Mouse (Mus musculus): Measurements from ENCODE around the gene Olfr824. TPM values are rescaled to one million over a fixed set of nuclear protein-coding genes. Genes with fewer than 3 reads are reported as not detected.
"Not testable (repeated sequence)": the region's sequence is repeated elsewhere in the genome, so short reads cannot be mapped to it uniquely, and the experiment has no call there.

The Olfr824 gene
- polyA plus RNA-seq (2012; fragmentation: generic; extraction: Trizol) = not detected
- long read RNA-seq, experiment 1 = 0 reads
- long read RNA-seq, experiment 2 = 0 reads

GRCm38 (mm10) chr10:130129900-130130299 is at the start of gene Olfr824:
Gene Olfr824, minus strand, starts transcription at chr10:130130000.
- H3ac ChIP-seq (ENCODE audit: control insufficient read depth, insufficient read length, low read depth); H3K36me3 ChIP-seq (ENCODE audit: control insufficient read depth, insufficient read depth); H3K79me2 ChIP-seq (ENCODE audit: control insufficient read depth, insufficient read depth); H3K79me3 ChIP-seq (ENCODE audit: low read depth); H3K4me3 ChIP-seq (ENCODE audit: insufficient read depth, poor library complexity, severe bottlenecking); H3K27me3 ChIP-seq (ENCODE audit: control insufficient read depth, insufficient read depth, insufficient read length): not testable (repeated sequence)

GRCm38 (mm10) chr10:130166666-130167065 is 36.9 kb upstream of the Olfr824 start, which contains the start of gene Olfr825:
Gene Olfr825, minus strand, starts transcription at chr10:130166766.
- TF ChIP-seq CTCF (IDR thresholded peaks at IDR 0.05; ENCODE audit: control insufficient read depth, insufficient read depth, insufficient read length) (no peak), FOSL1 (IDR thresholded peaks at IDR 0.05; ENCODE audit: insufficient read depth, low read length, poor library complexity, severe bottlenecking) (no peak)

GRCm38 (mm10) chr10:130165196-130165595 is 35.4 kb upstream of the Olfr824 start:
- Histone ChIP-seq H3K27me3 (ENCODE audit: control insufficient read depth, insufficient read depth, insufficient read length) (no peaks in the 10 kb centered on the region), H3ac (ENCODE audit: control insufficient read depth, insufficient read length, low read depth) (no peak overlapping the region), H3K36me3 (ENCODE audit: control insufficient read depth, insufficient read depth) (no peaks in the 10 kb centered on the region), H3K79me3 (ENCODE audit: low read depth) (no peaks in the 10 kb centered on the region), H3K79me2 (ENCODE audit: control insufficient read depth, insufficient read depth) (no peaks in the 10 kb centered on the region), H3K4me3 (ENCODE audit: insufficient read depth, poor library complexity, severe bottlenecking) (no peak overlapping the region)
- TF ChIP-seq MYOG (IDR thresholded peaks at IDR 0.05; ENCODE audit: control insufficient read depth, extremely low read depth, insufficient read length) (no peak), MAX (IDR thresholded peaks at IDR 0.05) (no peak), CTCF (IDR thresholded peaks at IDR 0.05; ENCODE audit: control insufficient read depth, insufficient read depth, insufficient read length) (no peak), CEBPB (IDR thresholded peaks at IDR 0.05; ENCODE audit: low read depth) (no peak), FOSL1 (IDR thresholded peaks at IDR 0.05; ENCODE audit: insufficient read depth, low read length, poor library complexity, severe bottlenecking) (no peak), MYOD1 (IDR thresholded peaks at IDR 0.05; ENCODE audit: control insufficient read depth, insufficient read length, low read depth) (no peak), USF1 (IDR thresholded peaks at IDR 0.05; ENCODE audit: low read depth) (no peak)

More at GRCm38 (mm10) chr10:130166666-130167065, 36.9 kb upstream of the Olfr824 start, which contains the start of gene Olfr825:
- Histone ChIP-seq H3K27me3 (ENCODE audit: control insufficient read depth, insufficient read depth, insufficient read length) (no peaks in the 10 kb centered on the region), H3ac (ENCODE audit: control insufficient read depth, insufficient read length, low read depth) (no peak within 1 kb of the TSS), H3K4me3 (ENCODE audit: insufficient read depth, poor library complexity, severe bottlenecking) (no peak within 1 kb of the TSS), H3K36me3 (ENCODE audit: control insufficient read depth, insufficient read depth) (no peaks in the 10 kb centered on the region), H3K79me2 (ENCODE audit: control insufficient read depth, insufficient read depth) (no peaks in the 10 kb centered on the region), H3K79me3 (ENCODE audit: low read depth) (no peaks in the 10 kb centered on the region)

- Histone ChIP-seq H3K79me2 (ENCODE audit: control insufficient read depth, insufficient read depth) (no peaks in the 10 kb centered on the region), H3K36me3 (ENCODE audit: control insufficient read depth, insufficient read depth) (no peaks in the 10 kb centered on the region), H3K79me3 (ENCODE audit: low read depth) (no peaks in the 10 kb centered on the region), H3K27me3 (ENCODE audit: control insufficient read depth, insufficient read depth, insufficient read length) (no peaks in the 10 kb centered on the region), H3ac (ENCODE audit: control insufficient read depth, insufficient read length, low read depth) (no peak overlapping the region), H3K4me3 (ENCODE audit: insufficient read depth, poor library complexity, severe bottlenecking) (no peak overlapping the region)
- no peak for TF ChIP-seq USF1 (IDR thresholded peaks at IDR 0.05; ENCODE audit: low read depth)
- no peak for TF ChIP-seq CTCF (IDR thresholded peaks at IDR 0.05; ENCODE audit: control insufficient read depth, insufficient read depth, insufficient read length)
- TF ChIP-seq MAX (IDR thresholded peaks at IDR 0.05) = no peak
- no peak for TF ChIP-seq MYOD1 (IDR thresholded peaks at IDR 0.05; ENCODE audit: control insufficient read depth, insufficient read length, low read depth)
- no peak for TF ChIP-seq MYOG (IDR thresholded peaks at IDR 0.05; ENCODE audit: control insufficient read depth, extremely low read depth, insufficient read length)
- no peak for TF ChIP-seq FOSL1 (IDR thresholded peaks at IDR 0.05; ENCODE audit: insufficient read depth, low read length, poor library complexity, severe bottlenecking)
- no peak for TF ChIP-seq CEBPB (IDR thresholded peaks at IDR 0.05; ENCODE audit: low read depth)
These were observed 14.3 kb upstream of the Olfr824 start for GRCm38 (mm10) chr10:130144121-130144520.

DNA sequence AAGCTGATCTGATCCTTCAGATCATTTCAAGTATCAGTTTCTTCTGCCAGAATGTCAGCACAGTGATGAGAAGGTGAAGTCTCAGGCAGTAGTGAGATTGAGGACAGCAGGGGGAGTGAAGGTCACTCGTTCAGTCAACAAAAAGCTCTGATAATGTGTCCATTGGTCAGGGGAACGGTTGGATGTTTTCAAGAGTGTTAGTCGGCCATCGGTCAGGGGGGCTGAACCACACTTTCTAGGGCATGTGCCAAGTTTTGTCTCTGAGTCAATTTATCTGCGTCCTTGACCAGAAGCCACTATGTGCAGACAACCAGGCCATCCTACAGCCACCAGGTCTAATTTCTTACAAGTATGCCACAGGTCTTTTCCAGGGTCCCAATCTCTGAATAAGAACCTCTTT is 12.7 kb upstream of the Olfr824 start:
- H3K36me3 ChIP-seq (ENCODE audit: control insufficient read depth, insufficient read depth); H3K4me3 ChIP-seq (ENCODE audit: insufficient read depth, poor library complexity, severe bottlenecking); H3K79me2 ChIP-seq (ENCODE audit: control insufficient read depth, insufficient read depth); H3K27me3 ChIP-seq (ENCODE audit: control insufficient read depth, insufficient read depth, insufficient read length); H3ac ChIP-seq (ENCODE audit: control insufficient read depth, insufficient read length, low read depth); H3K79me3 ChIP-seq (ENCODE audit: low read depth): not testable (repeated sequence)

- Histone ChIP-seq H3K79me3 (ENCODE audit: low read depth) (no peaks in the 10 kb centered on the region), H3K4me3 (ENCODE audit: insufficient read depth, poor library complexity, severe bottlenecking) (no peak overlapping the region), H3K79me2 (ENCODE audit: control insufficient read depth, insufficient read depth) (no peaks in the 10 kb centered on the region), H3K36me3 (ENCODE audit: control insufficient read depth, insufficient read depth) (no peaks in the 10 kb centered on the region), H3ac (ENCODE audit: control insufficient read depth, insufficient read length, low read depth) (no peak overlapping the region), H3K27me3 (ENCODE audit: control insufficient read depth, insufficient read depth, insufficient read length) (no peaks in the 10 kb centered on the region)
- TF ChIP-seq CTCF (IDR thresholded peaks at IDR 0.05; ENCODE audit: control insufficient read depth, insufficient read depth, insufficient read length) (no peak), MAX (IDR thresholded peaks at IDR 0.05) (no peak)
These were observed 5.0 kb upstream of the Olfr824 start for GRCm38 (mm10) chr10:130134811-130135210.

- H3K4me3 ChIP-seq (ENCODE audit: insufficient read depth, poor library complexity, severe bottlenecking); H3ac ChIP-seq (ENCODE audit: control insufficient read depth, insufficient read length, low read depth); H3K36me3 ChIP-seq (ENCODE audit: control insufficient read depth, insufficient read depth); H3K79me3 ChIP-seq (ENCODE audit: low read depth); H3K27me3 ChIP-seq (ENCODE audit: control insufficient read depth, insufficient read depth, insufficient read length); H3K79me2 ChIP-seq (ENCODE audit: control insufficient read depth, insufficient read depth): not testable (repeated sequence)
These were observed 13.8 kb downstream of the Olfr824 start for GRCm38 (mm10) chr10:130116045-130116444.

DNA sequence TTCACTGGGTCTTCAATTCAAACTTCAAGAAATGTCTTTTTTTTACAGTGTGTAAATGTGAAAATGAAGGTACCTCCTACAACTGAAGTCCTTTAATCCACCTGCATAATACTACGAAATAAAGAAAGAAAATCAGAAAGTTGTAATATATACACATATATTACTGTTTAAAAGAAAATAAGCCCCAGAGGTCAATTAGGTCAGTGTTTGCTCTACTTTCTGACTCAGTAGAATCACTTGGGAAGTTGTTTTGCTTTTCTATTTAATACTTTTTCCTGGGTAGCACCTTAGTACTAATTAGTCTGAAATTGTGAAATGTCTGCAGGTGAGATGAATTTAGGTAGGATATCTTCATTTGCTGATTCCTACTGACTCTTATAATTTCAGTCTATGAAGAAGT is 14.5 kb downstream of the Olfr824 start, which contains the start of gene Olfr823:
Gene Olfr823 (minus strand): TSS at position 101 of the 400 bp plus-strand sequence.
- not testable (repeated sequence) for H3K79me3 ChIP-seq (ENCODE audit: low read depth); H3K4me3 ChIP-seq (ENCODE audit: insufficient read depth, poor library complexity, severe bottlenecking); H3K27me3 ChIP-seq (ENCODE audit: control insufficient read depth, insufficient read depth, insufficient read length); H3ac ChIP-seq (ENCODE audit: control insufficient read depth, insufficient read length, low read depth); H3K79me2 ChIP-seq (ENCODE audit: control insufficient read depth, insufficient read depth); H3K36me3 ChIP-seq (ENCODE audit: control insufficient read depth, insufficient read depth)

Measured in C2C12 (cell line).